17 mouse cellular contexts compared by ENCODE assay signal in genomic region chr5:150263656-150264055, GRCm38 (mm10).
DNase-seq lines count a peak whose midpoint lies in the region; ATAC-seq and TF ChIP-seq lines count a peak whose summit lies in the region.
"Had no signal": no experiment of that assay in that cellular context is flagged by ENCODE, and none has a peak within 500 bp of the region (broad histone marks: within the 10 kb centered on the region; RNA-seq: fewer than 3 reads in every experiment).

No protein-coding gene starts in this region.

- WGBS in heart, adult 2 months, result 65% methylated on average over 6 of the region's 6 CpGs
- 74% methylated on average over 6 of the region's 6 CpGs for WGBS in kidney, adult 2 months
- WGBS in neural tube, embryonic 13.5 days, result 76% methylated on average over 6 of the region's 6 CpGs
- 69% methylated on average over 6 of the region's 6 CpGs for WGBS in liver, embryonic 12.5 days (ENCODE audit: insufficient replicate concordance)

- no peaks in the 10 kb centered on the region for H3K27me3 ChIP-seq in heart, adult 2 months (ENCODE audit: control insufficient read depth, insufficient read depth, low read length)
- no peaks in the 10 kb centered on the region for H3K27me3 ChIP-seq in kidney, adult 2 months (replicated peaks; ENCODE audit: control insufficient read depth, insufficient read depth, low read length)
- no peaks in the 10 kb centered on the region for H3K27me3 ChIP-seq in neural tube, embryonic 13.5 days
- H3K27me3 ChIP-seq in liver, embryonic 12.5 days (replicated peaks), result peaks cover 11% of the 10 kb centered on the region

- H3K4me3 ChIP-seq in heart, adult 2 months, result no peak overlapping the region
- no peak overlapping the region for H3K4me3 ChIP-seq in kidney, adult 2 months (ENCODE audit: insufficient read depth, low read depth, low read length)
- no peak overlapping the region for H3K4me3 ChIP-seq in neural tube, embryonic 13.5 days
- no peak overlapping the region for H3K4me3 ChIP-seq in liver, embryonic 12.5 days
- H3K4me3 ChIP-seq: midbrain, embryonic 10.5 days had no signal

- H3K79me2 ChIP-seq in heart, adult 2 months (replicated peaks; ENCODE audit: control insufficient read depth, insufficient read depth, low read length), result peaks cover 2% of the 10 kb centered on the region; the same call in 1 of the 2 replicates

- H3K36me3 ChIP-seq in heart, adult 2 months (ENCODE audit: control insufficient read depth, insufficient read depth, low read length), result no peaks in the 10 kb centered on the region
- no peaks in the 10 kb centered on the region for H3K36me3 ChIP-seq in kidney, adult 2 months (ENCODE audit: control insufficient read depth, insufficient read depth, low read length)
- 0 out of 2 replicates have a peak, but pooled peaks cover 3% of the 10 kb centered on the region for H3K36me3 ChIP-seq in neural tube, embryonic 13.5 days
- no peaks in the 10 kb centered on the region for H3K36me3 ChIP-seq in liver, embryonic 12.5 days
- H3K36me3 ChIP-seq: midbrain, embryonic 10.5 days had no signal

- no peaks in the 10 kb centered on the region for H3K9me3 ChIP-seq in neural tube, embryonic 13.5 days
- peaks cover 5% of the 10 kb centered on the region; the same call in 1 of the 2 replicates for H3K9me3 ChIP-seq in liver, embryonic 12.5 days (replicated peaks)

- peak overlapping the region; percentile 41 for H3K27ac ChIP-seq in heart, adult 2 months
- peak overlapping the region; percentile 24; the same call in 1 of the 2 replicates for H3K27ac ChIP-seq in kidney, adult 2 months (ENCODE audit: insufficient read depth, low read depth, low read length)
- H3K27ac ChIP-seq in neural tube, embryonic 13.5 days (replicated peaks), result no peak overlapping the region
- H3K27ac ChIP-seq in liver, embryonic 12.5 days, result no peak overlapping the region
- H3K27ac ChIP-seq: midbrain, embryonic 10.5 days had no signal

- H3K9ac ChIP-seq in heart, adult 2 months (ENCODE audit: low read depth, low read length), result no peak overlapping the region
- no peak overlapping the region for H3K9ac ChIP-seq in neural tube, embryonic 13.5 days
- no peak overlapping the region for H3K9ac ChIP-seq in liver, embryonic 12.5 days
- H3K9ac ChIP-seq: liver, postnatal 0 days had no signal

- DNase-seq in heart, adult 2 months, result no peak
- no peak for DNase-seq in heart, postnatal 25 days (ENCODE audit: low spot score)
- DNase-seq in kidney, adult 2 months, result no peak
- no peak for DNase-seq in kidney, postnatal 10 days
- no peak for DNase-seq in neural tube, embryonic 10.5 days (ENCODE audit: extremely low spot score, low spot score)
- DNase-seq: B cell, adult 2 months; cerebellum, adult 9-10 months; kidney, adult 8-10 months; kidney, postnatal 36 days; liver; liver, postnatal 0 days; thymus, postnatal 14 days had no signal

- H3K4me2 ChIP-seq in neural tube, embryonic 13.5 days, result 0 out of 2 replicates have a peak overlapping the region, but pooled peaks have one; percentile 64
- no peak overlapping the region for H3K4me2 ChIP-seq in liver, embryonic 12.5 days

- intact Hi-C loops in heart, adult 2 months (cut with DNase I), result no loop called here
- intact Hi-C loops in heart, postnatal 25 days (cut with DNase I), result no loop called here

- TF ChIP-seq CTCF in heart, adult 2 months (IDR thresholded peaks at IDR 0.05), result no peak
- TF ChIP-seq CTCF in kidney, adult 2 months (conservative IDR thresholded peaks at IDR 0.05; ENCODE audit: insufficient read depth, insufficient read length, low read depth, low read length), result no peak

- ATAC-seq in neural tube, embryonic 13.5 days (ENCODE audit: low read depth), result no peak
- ATAC-seq in liver, embryonic 12.5 days, result no peak
- ATAC-seq in monocyte, adult 5-6 weeks (replicated peaks; ENCODE audit: insufficient number of reproducible peaks, low FRiP score, low TSS enrichment, poor library complexity, severe bottlenecking), result no peak
- ATAC-seq: inflammation-experienced regulatory T-cells, adult 6 months; liver, postnatal 0 days had no signal

- H3K4me1 ChIP-seq in heart, adult 2 months (ENCODE audit: control insufficient read depth, insufficient read depth, low read length), result peaks cover 8% of the 10 kb centered on the region
- H3K4me1 ChIP-seq in kidney, adult 2 months (ENCODE audit: control insufficient read depth, insufficient read depth, low read length), result peaks cover 3% of the 10 kb centered on the region
- H3K4me1 ChIP-seq in neural tube, embryonic 13.5 days (replicated peaks), result peaks cover 63% of the 10 kb centered on the region
- H3K4me1 ChIP-seq in liver, embryonic 12.5 days, result peaks cover 13% of the 10 kb centered on the region

- TF ChIP-seq POLR2A in heart, adult 2 months (IDR thresholded peaks at IDR 0.05; ENCODE audit: insufficient read depth, low read depth, low read length), result no peak
- no peak for TF ChIP-seq POLR2A in kidney, adult 2 months (IDR thresholded peaks at IDR 0.05; ENCODE audit: low read depth, low read length)

- TF ChIP-seq EP300 in heart, adult 2 months (IDR thresholded peaks at IDR 0.05; ENCODE audit: insufficient read depth, low read depth, low read length), result no peak

Comparison
In these comparisons a context has a peak if more than half of its experiments do, and no peak if none do; other contexts are left out.
1. H3K27ac ChIP-seq: peak in heart, adult 2 months (single experiment) and kidney, adult 2 months (single experiment); none in neural tube, embryonic 13.5 days (single experiment) and liver, embryonic 12.5 days (single experiment).